Mouse (Mus musculus) MEL (cell line): ENCODE data around the gene Arcn1.
A peak's percentile ranks its signal among the peaks of the same experiment; 100 is the strongest.

ENCODE experiments used
- BHLHE40 ChIP-seq: IDR thresholded peaks from 2 replicates; pipeline ENCODE4 v1.6.1; 2012; ENCODE audit warnings: low read depth, mild to moderate bottlenecking, inconsistent platforms, low read length, improper control_type of control experiment, borderline replicate concordance
- CTCF ChIP-seq, 3 experiments: IDR thresholded peaks in 2 of 3; conservative IDR thresholded peaks in 1 of 3; 2 replicates each; pipeline ENCODE4 v1.5.1; 2011 to 2012; ENCODE audit warnings: low read length in 3 of 3, low read depth in 2 of 3, mild to moderate bottlenecking in 2 of 3, improper control_type of control experiment in 1 of 3, inconsistent platforms in 1 of 3, mixed read lengths in 1 of 3, moderate library complexity in 1 of 3; ENCODE audit not compliant: control insufficient read depth in 1 of 3, insufficient read depth in 1 of 3, poor library complexity in 1 of 3, severe bottlenecking in 1 of 3
- EP300 ChIP-seq, 2 experiments: IDR thresholded peaks; 2 replicates each; pipeline ENCODE4 v1.6.1; 2011; ENCODE audit warnings: improper control_type of control experiment in 2 of 2, low read length in 2 of 2, low read depth in 1 of 2, mild to moderate bottlenecking in 1 of 2
- ETS1 ChIP-seq: IDR thresholded peaks from 2 replicates; pipeline ENCODE4 v1.6.1; 2012; ENCODE audit warnings: low read depth, mild to moderate bottlenecking, inconsistent platforms, low read length, improper control_type of control experiment, moderate library complexity
- KAT2A ChIP-seq: conservative IDR thresholded peaks from 2 replicates; pipeline ENCODE4 v1.6.1; 2012; ENCODE audit warnings: low read depth, low read length, improper control_type of control experiment, inconsistent platforms
- MAX ChIP-seq: IDR thresholded peaks from 2 replicates; pipeline ENCODE4 v1.6.1; 2011; ENCODE audit warnings: low read length, improper control_type of control experiment
- MEF2A ChIP-seq: IDR thresholded peaks from 2 replicates; pipeline ENCODE4 v1.6.1; 2014; ENCODE audit warnings: low read depth, mild to moderate bottlenecking, inconsistent platforms, low read length, improper control_type of control experiment; ENCODE audit not compliant: poor library complexity, insufficient replicate concordance, severe bottlenecking; ENCODE audit errors: extremely low read depth
- POLR2A ChIP-seq, 2 experiments: IDR thresholded peaks; 2 replicates each; pipeline ENCODE4 v1.6.1; 2011 to 2012; ENCODE audit warnings: low read length in 2 of 2, mild to moderate bottlenecking in 2 of 2, control low read depth in 1 of 2, improper control_type of control experiment in 1 of 2, low read depth in 1 of 2, moderate library complexity in 1 of 2; ENCODE audit not compliant: control insufficient read depth in 1 of 2, insufficient read depth in 1 of 2, poor library complexity in 1 of 2
- TBP ChIP-seq: IDR thresholded peaks from 2 replicates; pipeline ENCODE4 v1.8.0; 2011; ENCODE audit warnings: low read depth, low read length, improper control_type of control experiment

- TF ChIP-seq ETS1 (no peak), TBP (no peak), MAX (no peak), KAT2A (no peak), CTCF (IDR thresholded peaks at IDR 0.05 in 2 of 3, conservative IDR thresholded peaks at IDR 0.05 in 1 of 3; ENCODE audit: control insufficient read depth in 1 of 3, insufficient read depth in 1 of 3, low read depth in 2 of 3, low read length in 3 of 3, poor library complexity in 1 of 3, severe bottlenecking in 1 of 3) (peak; percentile 67 to 79 (median 75)), MEF2A (no peak), POLR2A (IDR thresholded peaks at IDR 0.05; ENCODE audit: control insufficient read depth in 1 of 2, insufficient read depth in 1 of 2, low read depth in 1 of 2, low read length in 2 of 2, poor library complexity in 1 of 2) (no peak), EP300 (IDR thresholded peaks at IDR 0.05; ENCODE audit: low read depth in 1 of 2, low read length in 2 of 2) (no peak), BHLHE40 (no peak)
Observed at GRCm38 (mm10) chr9:44709600-44709999, 58.0 kb downstream of the Arcn1 start.
